Mouse (Mus musculus) MEL (cell line): ENCODE results near the gene Rprd2.

Experiments used
- CTCF ChIP-seq, 3 experiments: IDR thresholded peaks in 2 of 3; conservative IDR thresholded peaks in 1 of 3; 2 replicates each; pipeline ENCODE4 v1.5.1; 2011 to 2012; ENCODE audit warnings: low read length in 3 of 3, low read depth in 2 of 3, mild to moderate bottlenecking in 2 of 3, improper control_type of control experiment in 1 of 3, inconsistent platforms in 1 of 3, mixed read lengths in 1 of 3, moderate library complexity in 1 of 3; ENCODE audit not compliant: control insufficient read depth in 1 of 3, insufficient read depth in 1 of 3, poor library complexity in 1 of 3, severe bottlenecking in 1 of 3
- MAFK ChIP-seq: IDR thresholded peaks from 2 replicates; pipeline ENCODE4 v1.6.1; 2011; ENCODE audit warnings: low read depth, mild to moderate bottlenecking, low read length, improper control_type of control experiment, borderline replicate concordance
- TBP ChIP-seq: IDR thresholded peaks from 2 replicates; pipeline ENCODE4 v1.8.0; 2011; ENCODE audit warnings: low read depth, low read length, improper control_type of control experiment
- USF1 ChIP-seq: IDR thresholded peaks from 2 replicates; pipeline ENCODE4 v1.6.1; 2014; ENCODE audit warnings: low read depth, mild to moderate bottlenecking, inconsistent platforms, low read length, improper control_type of control experiment, moderate library complexity

DNA sequence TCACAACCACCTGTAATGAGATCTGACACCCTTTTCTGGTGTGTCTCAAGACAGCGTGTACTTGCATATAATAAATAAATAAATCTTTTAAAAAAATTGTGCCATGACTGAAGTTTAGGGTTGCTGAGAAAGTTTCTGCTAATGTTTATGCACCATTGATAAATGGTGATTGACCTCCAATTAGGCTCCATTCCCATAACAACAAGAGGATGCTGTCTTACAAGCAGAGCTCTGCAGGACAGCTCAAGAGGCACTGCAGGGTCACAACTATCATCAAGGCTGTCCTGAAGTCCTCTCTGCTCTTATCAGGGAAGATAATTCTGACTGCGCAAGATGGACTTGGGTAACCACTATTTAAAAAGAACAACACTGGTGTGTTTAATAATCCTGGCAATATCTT lies 100.5 kb downstream of the Rprd2 start:
- TF ChIP-seq MAFK (no peak), TBP (peak; percentile 11; the same call in 1 of the 2 replicates), CTCF (IDR thresholded peaks at IDR 0.05 in 2 of 3, conservative IDR thresholded peaks at IDR 0.05 in 1 of 3; ENCODE audit: control insufficient read depth in 1 of 3, insufficient read depth in 1 of 3, low read depth in 2 of 3, low read length in 3 of 3, poor library complexity in 1 of 3, severe bottlenecking in 1 of 3) (no peak), USF1 (no peak)
